Mouse (Mus musculus) midbrain, embryonic 12.5 days (tissue): ENCODE data around the gene Mrpl34. TPM values are rescaled to one million over a fixed set of nuclear protein-coding genes. Genes with fewer than 3 reads are reported as not detected.

Experiments
- ATAC-seq: fragments of 200-750 bp; cut with Nextera tagmentation; 2 replicates; pipeline ENCODE4 v1.8.0; 2017; ENCODE audit warnings: low read depth, moderate TSS enrichment, moderate library complexity; ENCODE audit not compliant: low FRiP score
- H3K27ac ChIP-seq: fragments of 300-500 bp; sonication (generic); replicated peaks from 2 replicates; pipeline ENCODE4 v1.5.1; 2016; ENCODE audit warnings: mild to moderate bottlenecking
- H3K27me3 ChIP-seq: fragments of 300-500 bp; sonication (generic); 2 replicates; pipeline ENCODE4 v1.6.1; 2016; ENCODE audit warnings: mild to moderate bottlenecking
- H3K36me3 ChIP-seq: fragments of 300-500 bp; sonication (generic); 2 replicates; pipeline ENCODE4 v1.6.1; 2016
- H3K4me1 ChIP-seq: fragments of 300-500 bp; sonication (generic); 2 replicates; pipeline ENCODE4 v1.6.1; 2016
- H3K4me2 ChIP-seq: fragments of 300-500 bp; sonication (generic); replicated peaks from 2 replicates; pipeline ENCODE4 v1.6.1; 2016; ENCODE audit warnings: mild to moderate bottlenecking, moderate library complexity
- H3K4me3 ChIP-seq: fragments of 300-500 bp; sonication (generic); 2 replicates; pipeline ENCODE4 v1.5.1; 2016; ENCODE audit warnings: mild to moderate bottlenecking
- H3K9ac ChIP-seq: fragments of 300-500 bp; sonication (generic); replicated peaks from 2 replicates; pipeline ENCODE4 v1.6.1; 2016; ENCODE audit warnings: mild to moderate bottlenecking, moderate library complexity
- H3K9me3 ChIP-seq: fragments of 300-500 bp; sonication (generic); 2 replicates; pipeline ENCODE4 v1.6.1; 2016; ENCODE audit warnings: mild to moderate bottlenecking
- WGBS: fragments of 180-500 bp; shearing (Covaris S2); methylation state at CpG from one replicate; pipeline ENCODE4 v1.1.7; 2016; 5-methylcytosine and 5-hydroxymethylcytosine counted together
- polyA plus RNA-seq: library from polyadenylated mRNA; unstranded; fragments of >200 nt; fragmentation: Nextera tagmentation; extraction: Ambion mirVana; gene quantifications from 2 replicates; pipeline ENCODE4 v1.2.1, GENCODE M21; 2016

The Mrpl34 gene
- polyA plus RNA-seq, 1 experiment from 2014 or later: 245 TPM

DNA sequence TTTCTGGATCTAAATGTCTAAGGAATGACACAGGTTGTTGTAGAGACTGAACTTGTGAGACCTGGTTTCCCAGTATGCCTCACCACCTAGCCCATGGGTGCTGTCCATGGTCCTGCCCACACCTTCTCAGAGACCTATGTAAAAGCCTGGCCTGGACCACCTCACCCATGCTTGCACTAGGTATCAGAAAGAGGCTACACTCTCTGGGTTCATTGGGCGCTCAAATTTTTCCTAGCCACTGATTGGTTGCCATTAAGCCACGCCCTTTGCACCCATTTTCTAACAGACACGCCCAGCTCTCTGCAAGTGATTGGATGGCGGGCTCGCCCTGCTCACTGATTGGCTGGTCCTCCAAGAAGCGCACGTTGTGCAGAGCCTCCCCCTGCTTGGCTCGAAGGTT lies 19.2 kb downstream of the Mrpl34 start:
- whole genome bisulfite sequencing: 46% methylated on average over 8 of the region's 8 CpGs
- no peak for ATAC-seq
- Histone ChIP-seq H3K27me3 (peaks cover 18% of the 10 kb centered on the region), H3K4me2 (peak overlapping the region; percentile 63; the same call in 1 of the 2 replicates), H3K9ac (no peak overlapping the region), H3K4me1 (peaks cover 24% of the 10 kb centered on the region), H3K4me3 (no peak overlapping the region), H3K27ac (no peak overlapping the region), H3K36me3 (peaks cover 54% of the 10 kb centered on the region), H3K9me3 (no peaks in the 10 kb centered on the region)

DNA sequence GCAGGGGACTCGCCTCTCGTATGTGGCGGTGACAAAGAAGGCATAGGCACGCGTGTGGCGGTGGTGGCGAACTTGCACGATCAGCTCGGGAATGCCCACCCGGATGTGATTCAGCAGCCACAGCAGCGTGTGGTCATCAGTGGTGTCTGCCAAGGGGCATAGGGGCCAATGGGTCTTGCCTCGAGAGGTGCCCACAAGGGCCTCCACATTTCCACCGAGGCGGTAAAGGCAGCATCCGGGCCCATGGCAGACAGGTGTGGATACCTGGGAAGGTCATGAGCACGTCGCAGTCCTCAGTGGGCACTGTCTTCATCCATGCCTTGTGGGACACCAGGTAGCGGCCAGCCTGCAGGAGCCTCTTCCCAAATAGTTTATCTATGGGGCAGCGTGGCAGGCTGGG lies 20.0 kb downstream of the Mrpl34 start:
- Histone ChIP-seq H3K36me3 (peaks cover 46% of the 10 kb centered on the region), H3K9me3 (no peaks in the 10 kb centered on the region), H3K9ac (peak overlapping the region; percentile 98; the same call in 1 of the 2 replicates), H3K4me1 (peaks cover 32% of the 10 kb centered on the region), H3K27me3 (peaks cover 14% of the 10 kb centered on the region; the same call in 1 of the 2 replicates), H3K4me3 (peak overlapping the region; percentile 92), H3K27ac (no peak overlapping the region), H3K4me2 (peak overlapping the region; percentile 63)
- ATAC-seq: no peak
- WGBS: 94% methylated on average over 19 of the region's 19 CpGs

DNA sequence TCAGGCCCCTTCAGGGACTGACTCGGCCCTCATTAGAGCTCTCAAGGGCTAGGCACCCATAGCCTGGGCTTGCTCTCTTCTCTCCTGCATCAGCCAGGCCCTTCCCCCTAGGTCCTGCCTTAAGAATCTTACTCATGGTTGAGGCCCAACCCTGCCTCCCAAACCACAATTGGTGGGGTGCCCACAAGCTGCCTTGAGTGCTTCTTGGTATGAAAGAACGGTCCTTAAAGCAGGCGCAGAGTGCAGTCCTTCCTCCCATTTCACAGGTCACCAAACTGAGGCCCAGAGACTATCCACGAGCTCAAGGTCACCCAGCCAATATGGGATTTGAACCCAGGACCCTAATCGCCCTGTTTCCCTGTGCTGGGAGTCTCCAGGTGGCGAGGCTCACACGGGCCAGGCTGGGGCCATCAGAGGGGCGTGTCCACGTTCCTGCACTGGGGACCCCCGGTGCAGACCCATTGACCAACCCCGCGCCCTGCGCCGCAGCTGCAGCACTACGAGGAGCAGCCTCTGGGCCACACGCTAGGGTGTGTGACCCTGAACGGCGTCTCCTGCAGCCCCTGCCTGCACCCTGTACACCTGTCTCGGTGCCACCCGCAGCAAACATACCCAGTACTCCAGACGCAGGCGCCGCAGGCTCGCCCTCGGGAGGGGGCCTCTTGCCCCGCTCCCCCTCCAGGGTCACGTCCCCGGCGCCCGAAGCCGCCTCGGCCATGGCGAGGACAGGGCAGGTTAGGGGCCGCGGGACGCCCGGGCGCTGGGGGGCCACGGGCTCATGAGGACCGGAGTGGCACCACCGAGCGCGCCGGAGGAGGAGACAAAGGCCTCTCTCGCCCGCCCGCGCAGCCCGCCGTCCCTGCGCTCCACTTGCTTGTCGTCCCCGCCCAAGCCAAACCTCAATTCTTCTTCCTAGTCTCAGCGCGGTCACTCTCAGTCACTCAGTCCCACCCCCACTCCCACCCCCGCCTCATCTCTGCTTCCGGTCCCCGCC lies 20.7 kb downstream of the Mrpl34 start, which contains the start of gene Ano8:
Ano8 (minus strand) TSS at position 822 of the 994 bp plus-strand sequence.
- peak within 1 kb of the TSS; percentile 92 for H3K4me3 ChIP-seq
- peak within 1 kb of the TSS; percentile 63 for H3K4me2 ChIP-seq
- H3K27me3 ChIP-seq: peaks cover 14% of the 10 kb centered on the region; the same call in 1 of the 2 replicates
- H3K9ac ChIP-seq: peak within 1 kb of the TSS; percentile 98
- WGBS: 5% methylated on average over 56 of the region's 58 CpGs
- peaks cover 39% of the 10 kb centered on the region for H3K36me3 ChIP-seq
- H3K9me3 ChIP-seq: no peaks in the 10 kb centered on the region
- peaks cover 38% of the 10 kb centered on the region for H3K4me1 ChIP-seq
- peak; percentile 79 for ATAC-seq
- peak within 1 kb of the TSS; percentile 89 for H3K27ac ChIP-seq

DNA sequence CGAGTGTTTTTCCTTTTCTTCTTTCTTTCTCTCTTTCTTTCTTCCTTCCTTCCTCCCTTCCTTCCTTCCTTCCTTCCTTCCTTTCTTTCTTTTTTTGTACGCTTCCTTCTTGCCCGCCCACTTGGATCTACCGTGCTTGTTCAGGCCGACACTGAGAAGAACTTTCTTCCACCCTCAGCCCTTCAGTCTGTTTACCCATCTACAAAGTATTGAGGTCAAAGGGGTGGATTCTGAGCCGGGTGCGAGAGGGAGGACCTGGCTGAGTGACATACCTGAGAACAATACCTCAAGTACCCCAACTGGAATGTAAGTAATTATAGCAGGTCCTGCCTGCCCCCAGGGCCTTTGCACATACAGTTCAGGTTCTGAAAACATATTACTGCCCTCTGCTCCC lies 21.4 kb downstream of the Mrpl34 start:
- H3K4me1 ChIP-seq: peaks cover 38% of the 10 kb centered on the region
- 22% methylated on average over 7 of the region's 7 CpGs for WGBS
- H3K27me3 ChIP-seq: peaks cover 14% of the 10 kb centered on the region; the same call in 1 of the 2 replicates
- peak overlapping the region; percentile 63 for H3K4me2 ChIP-seq
- no peak for ATAC-seq
- H3K36me3 ChIP-seq: peaks cover 38% of the 10 kb centered on the region
- no peaks in the 10 kb centered on the region for H3K9me3 ChIP-seq
- peak overlapping the region; percentile 89 for H3K27ac ChIP-seq
- peak overlapping the region; percentile 98; the same call in 1 of the 2 replicates for H3K9ac ChIP-seq
- peak overlapping the region; percentile 92 for H3K4me3 ChIP-seq

DNA sequence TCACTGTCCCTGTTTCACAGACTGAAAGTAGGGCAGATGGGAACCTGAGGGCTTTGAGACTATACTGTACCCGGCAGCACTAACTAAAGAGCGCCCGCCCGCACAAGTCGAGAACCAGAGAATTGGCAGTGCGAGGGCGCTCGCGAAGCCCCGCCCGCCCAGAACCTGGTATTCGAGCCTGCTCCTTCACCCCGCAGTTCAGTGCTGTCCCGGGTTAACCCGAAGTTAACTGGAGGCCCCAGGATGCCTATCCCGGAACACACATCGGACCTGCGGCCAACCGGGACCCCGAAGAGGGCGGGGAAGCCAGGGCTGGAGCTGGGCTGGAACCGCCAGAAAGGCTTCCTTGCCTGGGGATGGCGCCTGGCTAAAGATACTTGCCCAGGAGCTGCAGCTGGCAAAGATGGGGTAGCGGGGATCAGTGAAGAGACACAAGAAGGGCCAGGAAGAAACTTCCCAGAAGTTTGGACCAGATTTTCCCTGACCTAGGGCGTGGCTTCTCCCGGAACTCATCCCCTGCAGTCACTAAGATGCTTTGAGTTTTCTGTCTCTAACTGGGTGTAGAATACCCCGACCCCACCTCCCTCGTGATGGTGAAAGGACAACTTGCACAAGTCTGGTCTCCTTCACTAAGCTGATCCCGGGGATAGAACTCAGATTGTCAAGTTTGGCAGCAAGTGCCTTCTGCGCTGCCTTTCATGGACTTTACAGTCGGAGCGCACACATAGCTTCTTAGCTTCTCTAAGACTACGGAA lies 23.1 kb downstream of the Mrpl34 start, which contains the start of gene Gtpbp3:
Gtpbp3 (plus strand) TSS at position 413 of the 755 bp plus-strand sequence.
- H3K4me1 ChIP-seq: peaks cover 36% of the 10 kb centered on the region
- H3K27me3 ChIP-seq: no peaks in the 10 kb centered on the region
- H3K9ac ChIP-seq: peak within 1 kb of the TSS; percentile 78
- WGBS: under 1% methylated on average over 33 of the region's 33 CpGs
- ATAC-seq: peak; percentile 35
- no peaks in the 10 kb centered on the region for H3K9me3 ChIP-seq
- peak within 1 kb of the TSS; percentile 100 for H3K4me2 ChIP-seq
- H3K27ac ChIP-seq: peak within 1 kb of the TSS; percentile 83
- peaks cover 38% of the 10 kb centered on the region for H3K36me3 ChIP-seq
- H3K4me3 ChIP-seq: peak within 1 kb of the TSS; percentile 84

DNA sequence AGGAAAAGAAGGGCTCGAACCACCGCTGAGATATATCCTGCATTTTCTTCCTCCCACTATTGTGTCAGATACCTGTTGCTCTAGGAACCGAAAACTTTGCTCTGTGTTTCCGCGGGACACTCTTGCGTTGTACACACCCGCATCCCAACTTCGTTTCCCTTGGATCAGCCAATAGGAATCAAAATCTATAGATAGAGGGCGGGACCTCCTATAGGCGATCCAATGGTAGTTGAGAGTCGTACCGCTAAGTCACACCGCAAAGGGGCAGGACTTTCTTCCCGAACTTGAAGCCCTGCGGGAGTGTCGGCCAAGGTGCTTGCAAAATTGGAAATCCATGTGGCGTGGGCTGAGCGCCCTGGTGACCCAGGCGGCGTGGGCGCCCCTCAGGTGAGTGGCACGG lies 23.7 kb downstream of the Mrpl34 start:
- Histone ChIP-seq H3K4me2 (peak overlapping the region; percentile 100), H3K9ac (peak overlapping the region; percentile 78), H3K27ac (peak overlapping the region; percentile 83; the same call in 1 of the 2 replicates), H3K9me3 (no peaks in the 10 kb centered on the region), H3K4me3 (peak overlapping the region; percentile 84), H3K27me3 (no peaks in the 10 kb centered on the region), H3K36me3 (peaks cover 36% of the 10 kb centered on the region), H3K4me1 (peaks cover 34% of the 10 kb centered on the region)
- peak; percentile 79 for ATAC-seq
- under 1% methylated on average over 22 of the region's 22 CpGs for WGBS

DNA sequence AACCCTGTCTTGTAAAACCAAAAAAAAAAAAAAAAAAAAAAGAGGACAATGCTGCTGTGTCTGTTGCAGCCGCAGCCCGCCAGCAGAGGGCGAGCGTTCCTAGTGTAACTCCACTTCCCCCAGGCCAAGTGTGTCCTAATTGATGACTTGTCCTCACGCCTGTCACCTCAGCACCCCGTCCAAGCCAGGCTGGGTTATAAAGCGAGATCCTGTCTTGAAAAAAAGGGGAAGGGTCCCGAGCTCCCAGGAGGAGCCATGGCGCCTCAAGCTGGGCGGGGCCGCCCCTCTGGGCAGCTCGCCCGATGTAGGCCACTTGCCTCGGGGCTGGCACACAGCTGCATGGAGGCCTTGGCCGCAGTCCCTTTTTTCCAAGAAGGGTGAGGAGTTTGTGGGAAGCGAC lies 30.3 kb downstream of the Mrpl34 start:
- 32% methylated on average over 16 of the region's 16 CpGs for WGBS
- Histone ChIP-seq H3K27ac (no peak overlapping the region), H3K36me3 (peaks cover 33% of the 10 kb centered on the region), H3K4me1 (peaks cover 24% of the 10 kb centered on the region), H3K9ac (no peak overlapping the region), H3K27me3 (peaks cover 6% of the 10 kb centered on the region; the same call in 1 of the 2 replicates), H3K4me3 (no peak overlapping the region), H3K4me2 (no peak overlapping the region), H3K9me3 (no peaks in the 10 kb centered on the region)
- peak; percentile 58 for ATAC-seq

DNA sequence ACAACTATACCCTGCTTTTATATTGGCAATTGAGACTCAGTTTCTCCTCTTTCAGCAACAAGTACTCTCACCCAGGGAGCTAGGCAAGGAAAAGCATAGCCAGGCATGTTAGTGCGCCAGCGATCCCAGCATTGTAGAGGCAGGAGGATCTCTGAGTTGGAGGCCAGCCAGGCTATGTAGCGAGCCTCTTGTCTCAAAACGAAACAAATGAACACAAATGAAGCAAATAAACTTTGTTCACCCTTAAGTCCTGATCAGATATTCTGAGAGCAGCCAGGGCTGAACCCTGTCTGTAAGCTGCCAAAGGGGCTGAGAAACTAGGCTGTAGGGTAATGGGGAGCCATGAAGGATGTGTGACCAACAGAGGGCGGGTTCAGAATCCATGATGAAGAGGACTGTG lies 31.1 kb downstream of the Mrpl34 start:
- no peak overlapping the region for H3K27ac ChIP-seq
- ATAC-seq: no peak
- WGBS: 97% methylated on average over 5 of the region's 5 CpGs

DNA sequence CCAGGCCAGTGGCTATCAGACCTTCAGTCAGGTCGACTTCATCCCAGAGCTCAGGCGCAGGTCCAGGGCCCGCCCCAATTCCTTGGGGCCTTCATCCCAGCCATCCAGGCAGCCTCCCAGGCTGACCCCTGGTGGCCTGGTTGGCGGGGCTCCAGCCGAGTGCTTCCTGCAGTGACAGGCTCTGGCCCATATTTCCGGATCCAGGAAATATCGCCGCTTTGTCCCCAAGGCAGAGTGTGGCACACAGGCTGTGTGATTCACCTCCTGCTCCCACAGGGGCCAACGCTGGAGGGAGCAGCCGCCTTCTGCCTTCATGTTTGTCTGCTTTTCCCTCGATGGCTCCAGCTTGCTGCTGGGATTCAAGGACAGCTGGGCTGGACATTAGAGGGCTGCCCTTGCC lies 31.7 kb downstream of the Mrpl34 start:
- no peak for ATAC-seq
- no peak overlapping the region for H3K27ac ChIP-seq
- H3K4me2 ChIP-seq: no peak overlapping the region
- no peaks in the 10 kb centered on the region for H3K9me3 ChIP-seq
- WGBS: 51% methylated on average over 11 of the region's 11 CpGs
- peaks cover 21% of the 10 kb centered on the region for H3K4me1 ChIP-seq
- H3K27me3 ChIP-seq: peaks cover 6% of the 10 kb centered on the region; the same call in 1 of the 2 replicates
- H3K36me3 ChIP-seq: peaks cover 24% of the 10 kb centered on the region
- no peak overlapping the region for H3K9ac ChIP-seq
- no peak overlapping the region for H3K4me3 ChIP-seq

More for the DNA sequence above, 31.1 kb downstream of the Mrpl34 start:
- H3K4me2 ChIP-seq: no peak overlapping the region
- no peaks in the 10 kb centered on the region for H3K9me3 ChIP-seq
- no peak overlapping the region for H3K4me3 ChIP-seq
- H3K36me3 ChIP-seq: peaks cover 30% of the 10 kb centered on the region
- peaks cover 21% of the 10 kb centered on the region for H3K4me1 ChIP-seq
- H3K27me3 ChIP-seq: peaks cover 6% of the 10 kb centered on the region; the same call in 1 of the 2 replicates
- no peak overlapping the region for H3K9ac ChIP-seq

DNA sequence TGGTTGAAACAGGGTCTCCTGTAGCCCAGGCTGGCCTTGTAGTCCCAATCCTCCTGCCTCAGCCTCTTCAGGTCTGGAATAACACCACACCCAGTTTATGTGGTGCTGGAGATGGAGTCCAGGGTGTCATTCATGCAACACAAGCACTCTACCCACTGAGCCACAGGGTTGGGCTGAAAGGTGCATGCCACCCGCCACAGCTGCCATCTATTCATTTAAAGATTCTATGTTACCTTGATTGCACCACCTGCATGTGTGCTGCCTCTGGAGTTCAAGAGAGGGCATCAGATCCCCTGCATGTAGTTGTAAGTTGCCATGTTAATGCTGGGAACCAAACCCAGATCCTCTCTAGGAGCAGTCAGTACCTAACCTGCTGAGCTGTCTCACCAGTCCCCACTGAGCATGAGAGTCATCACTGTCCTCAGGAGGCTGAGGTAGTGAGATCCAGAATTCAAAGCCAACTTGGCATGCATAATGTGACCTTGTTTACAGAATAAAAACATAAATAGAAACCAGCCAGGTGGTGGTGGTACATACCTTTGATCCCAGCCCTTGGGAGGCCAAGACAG lies 32.4 kb downstream of the Mrpl34 start:
- peaks cover 21% of the 10 kb centered on the region for H3K4me1 ChIP-seq
- no peaks in the 10 kb centered on the region for H3K9me3 ChIP-seq
- no peak overlapping the region for H3K4me3 ChIP-seq
- H3K4me2 ChIP-seq: no peak overlapping the region
- no peak overlapping the region for H3K27ac ChIP-seq
- H3K9ac ChIP-seq: no peak overlapping the region
- 91% methylated on average over 1 of the region's 1 CpGs for WGBS
- no peak for ATAC-seq
- peaks cover 6% of the 10 kb centered on the region; the same call in 1 of the 2 replicates for H3K27me3 ChIP-seq
- H3K36me3 ChIP-seq: peaks cover 17% of the 10 kb centered on the region

DNA sequence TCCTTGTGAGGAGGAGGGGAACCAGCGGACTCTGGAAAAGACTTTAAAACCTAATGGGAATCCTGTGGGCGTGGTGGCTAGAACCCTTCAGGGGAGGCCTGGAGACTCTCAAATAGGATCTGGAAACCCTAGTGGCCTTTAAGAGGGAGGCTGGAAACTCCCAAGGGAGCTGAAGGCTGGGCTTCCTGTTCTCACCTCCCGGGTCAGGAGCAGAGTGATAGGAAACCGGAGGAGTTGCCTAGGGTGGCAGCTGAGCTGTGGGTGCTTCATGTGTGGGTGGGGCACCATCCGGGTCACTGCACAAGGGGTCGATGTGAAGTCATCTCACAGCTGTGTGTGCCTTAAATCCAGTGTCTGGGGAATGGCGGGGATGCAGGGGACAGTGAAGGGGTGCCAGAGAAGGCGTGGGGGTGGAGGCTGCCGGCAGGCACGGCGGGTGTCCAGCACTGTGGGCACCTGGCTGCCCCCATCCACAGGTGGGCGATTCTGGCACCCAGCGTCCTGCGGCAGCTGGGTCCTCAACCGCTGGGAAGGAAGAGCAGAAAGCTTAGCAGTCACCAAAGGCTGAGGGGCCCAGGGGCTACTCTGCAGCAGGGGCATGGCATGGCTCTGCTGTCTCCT lies 33.2 kb downstream of the Mrpl34 start:
- 27% methylated on average over 15 of the region's 15 CpGs for WGBS
- Histone ChIP-seq H3K9me3 (no peaks in the 10 kb centered on the region), H3K4me3 (no peak overlapping the region), H3K9ac (no peak overlapping the region), H3K36me3 (peaks cover 9% of the 10 kb centered on the region), H3K27me3 (peaks cover 6% of the 10 kb centered on the region; the same call in 1 of the 2 replicates), H3K4me1 (peaks cover 21% of the 10 kb centered on the region), H3K27ac (no peak overlapping the region), H3K4me2 (no peak overlapping the region)
- ATAC-seq: no peak
